Mouse (Mus musculus) ES-Bruce4 (cell line): ENCODE measurements at regions not wholly inside any gene's neighbourhood (a gene's known extent, or its start where the extent isn't known, plus 50 kb on each side); places are given as distances from the start of the nearest gene placed in this dataset.

Source experiments
- CTCF ChIP-seq: IDR thresholded peaks from one replicate; pipeline ENCODE4 v1.8.1; 2011; ENCODE audit warnings: low read depth, low read length
- EP300 ChIP-seq: IDR thresholded peaks from 2 replicates; pipeline ENCODE4 v1.6.1; 2011; ENCODE audit warnings: low read depth, low read length; ENCODE audit not compliant: insufficient read depth

DNA sequence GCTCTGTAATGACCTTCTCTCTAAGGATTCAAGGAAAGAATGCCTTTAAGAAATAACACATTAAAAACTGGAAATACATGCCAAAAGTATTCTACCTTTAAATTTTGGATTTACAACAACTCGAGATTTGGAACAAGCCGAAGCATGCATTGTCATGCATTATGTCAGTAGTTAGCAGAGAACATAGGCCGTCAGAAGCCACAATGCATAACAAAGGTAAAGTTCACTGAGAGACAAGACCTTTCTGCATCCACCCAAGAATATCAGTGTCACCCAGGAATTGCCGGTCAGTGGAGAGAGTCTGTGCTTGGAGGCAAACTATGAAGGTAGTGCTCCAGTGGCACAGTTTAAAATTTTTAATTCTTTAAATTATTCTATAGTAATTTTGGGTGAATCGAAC is 63.3 kb upstream of the Lrig3 start:
- TF ChIP-seq CTCF (no peak), EP300 (no peak)
